Comparison of ENCODE assay signal across 24 mouse cellular contexts in the genomic region with DNA sequence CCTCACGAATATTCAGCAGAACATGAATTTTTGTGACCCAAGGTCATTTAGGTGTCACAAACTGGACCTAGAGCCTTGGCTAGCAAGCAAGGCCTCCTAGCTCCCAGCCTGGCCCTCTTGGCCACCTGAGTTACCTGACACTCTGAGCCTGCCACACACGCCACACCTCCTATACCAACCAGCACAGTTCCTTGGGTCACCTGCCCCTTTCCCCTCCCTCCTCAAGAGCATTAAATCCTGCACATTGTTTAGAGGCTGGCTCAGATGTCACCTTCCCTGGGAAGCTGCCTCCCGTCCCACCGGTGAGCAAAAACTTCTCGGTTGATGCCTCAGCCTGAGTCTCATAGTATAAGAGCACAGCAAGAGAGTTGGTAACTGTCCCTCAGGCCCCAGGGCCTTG. TPM values are rescaled to one million over a fixed set of nuclear protein-coding genes. Genes with fewer than 3 reads are reported as not detected.
"Had no signal": no experiment of that assay in that cellular context is flagged by ENCODE, and none has a peak within 500 bp of the region (broad histone marks: within the 10 kb centered on the region; RNA-seq: fewer than 3 reads in every experiment).

No protein-coding gene starts in this region.

- H3K4me3 ChIP-seq: lung, embryonic 15.5 days; midbrain, embryonic 13.5 days; midbrain, embryonic 15.5 days; myocyte; neural tube, embryonic 13.5 days; neural tube, embryonic 15.5 days had no signal

- ATAC-seq: lung, postnatal 0 days; midbrain, embryonic 13.5 days; midbrain, embryonic 15.5 days had no signal

- H3K9ac ChIP-seq: lung, embryonic 15.5 days; midbrain, embryonic 13.5 days; midbrain, embryonic 15.5 days; neural tube, embryonic 13.5 days; neural tube, embryonic 15.5 days had no signal

- H3K27me3 ChIP-seq: lung, embryonic 15.5 days; megakaryocyte, embryonic 14.5 days; midbrain, embryonic 13.5 days; midbrain, embryonic 15.5 days; neural tube, embryonic 13.5 days; neural tube, embryonic 15.5 days had no signal

- H3K27ac ChIP-seq: lung, embryonic 15.5 days; macrophage; midbrain, embryonic 13.5 days; midbrain, embryonic 15.5 days; neural tube, embryonic 13.5 days; neural tube, embryonic 15.5 days had no signal

- H3K4me1 ChIP-seq: midbrain, embryonic 13.5 days; midbrain, embryonic 15.5 days; neural tube, embryonic 13.5 days; neural tube, embryonic 15.5 days had no signal

- H3K4me2 ChIP-seq: lung, embryonic 15.5 days; midbrain, embryonic 11.5 days; midbrain, embryonic 13.5 days; midbrain, embryonic 15.5 days; neural tube, embryonic 13.5 days; neural tube, embryonic 15.5 days had no signal

- H3K36me3 ChIP-seq: lung, embryonic 15.5 days; midbrain, embryonic 13.5 days; midbrain, embryonic 15.5 days; neural tube, embryonic 13.5 days; neural tube, embryonic 15.5 days had no signal

- DNase-seq: lung, adult 2 months; lung, postnatal 14 days; lung, postnatal 36 days; retina, postnatal 1 day; right cerebral cortex, adult 18-20 months; right cerebral cortex, postnatal 25 days; right cerebral cortex, postnatal 4 days; spleen, adult 18-20 months; thymus, adult 18-20 months; thymus, postnatal 14 days; thymus, postnatal 36 days had no signal

- H3K9me3 ChIP-seq: lung, embryonic 15.5 days; megakaryocyte, embryonic 14.5 days; midbrain, embryonic 13.5 days; midbrain, embryonic 15.5 days; neural tube, embryonic 13.5 days; neural tube, embryonic 15.5 days had no signal

RNA-seq across cellular contexts. Expression of gene Ankdd1a, which starts 11.3 kb away (rescaled TPM):
- total RNA-seq: megakaryocyte progenitor cell, adult 5-6 weeks had no signal
- polyA plus RNA-seq: lung, embryonic 15.5 days; lung, postnatal 0 days; midbrain, embryonic 11.5 days; small intestine, adult 2 months; stomach, embryonic 14.5 days had no signal
